Mouse (Mus musculus): Measurements from ENCODE around the gene Btk. TPM values are rescaled to one million over a fixed set of nuclear protein-coding genes. Genes with fewer than 3 reads are reported as not detected.
"Not testable (repeated sequence)": the region's sequence is repeated elsewhere in the genome, so short reads cannot be mapped to it uniquely, and the experiment has no call there.

The Btk gene
- polyA plus RNA-seq, 1 experiment from 2014 or later = 0.94 TPM

GRCm38 (mm10) chrX:134547330-134547729, 36.0 kb downstream of the Btk start:
- 87% methylated on average over 4 of the region's 4 CpGs for WGBS

DNA sequence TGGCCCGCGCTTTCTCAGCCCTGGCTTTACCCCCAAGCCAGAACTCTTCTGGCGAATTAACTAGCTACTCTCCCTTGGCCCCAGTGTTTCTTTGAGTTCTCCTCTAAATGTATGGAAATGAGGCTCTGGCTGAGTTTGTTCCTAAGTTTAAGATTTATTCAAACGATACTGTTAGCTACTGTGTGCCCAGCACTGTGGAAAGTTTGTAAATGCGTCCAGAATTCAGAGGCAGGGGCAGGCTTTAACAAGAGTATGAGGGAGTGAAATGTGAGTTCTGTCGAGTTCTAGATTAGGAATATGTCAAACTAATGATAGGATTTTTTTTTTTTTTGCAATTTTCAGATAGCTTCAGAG, 41.4 kb downstream of the Btk start:
- Histone ChIP-seq H3K9me3 (ENCODE audit: low read length) (no peaks in the 10 kb centered on the region), H3K27me3 (ENCODE audit: insufficient read depth, low read length) (no peaks in the 10 kb centered on the region), H3K27ac (ENCODE audit: low read length) (peak overlapping the region; percentile 87), H3K9ac (replicated peaks; ENCODE audit: low read length) (peak overlapping the region; percentile 70), H3K36me3 (ENCODE audit: insufficient read depth, low read length) (no peaks in the 10 kb centered on the region), H3K4me2 (replicated peaks; ENCODE audit: low read depth, low read length) (peak overlapping the region; percentile 56), H3K4me3 (ENCODE audit: low read length) (peak overlapping the region; percentile 65), H3K4me1 (ENCODE audit: insufficient read depth, low read length) (no peaks in the 10 kb centered on the region)
- WGBS = 31% methylated on average over 6 of the region's 6 CpGs
- ATAC-seq (ENCODE audit: low FRiP score, low TSS enrichment) = no peak; the same call in 1 of the 2 replicates

More at GRCm38 (mm10) chrX:134547330-134547729, 36.0 kb downstream of the Btk start:
- no peak overlapping the region for H3K9ac ChIP-seq (replicated peaks; ENCODE audit: low read length)
- H3K36me3 ChIP-seq (ENCODE audit: insufficient read depth, low read length) = no peaks in the 10 kb centered on the region
- no peak overlapping the region for H3K4me2 ChIP-seq (replicated peaks; ENCODE audit: low read depth, low read length)
- no peaks in the 10 kb centered on the region for H3K9me3 ChIP-seq (ENCODE audit: low read length)
- no peak overlapping the region for H3K27ac ChIP-seq (ENCODE audit: low read length)
- no peak for ATAC-seq (ENCODE audit: low FRiP score, low TSS enrichment)
- H3K4me1 ChIP-seq (ENCODE audit: insufficient read depth, low read length) = no peaks in the 10 kb centered on the region
- no peaks in the 10 kb centered on the region for H3K27me3 ChIP-seq (ENCODE audit: insufficient read depth, low read length)
- H3K4me3 ChIP-seq (ENCODE audit: low read length) = no peak overlapping the region

- Histone ChIP-seq H3K4me3 (ENCODE audit: low read length) (peak within 1 kb of the TSS; percentile 65), H3K9me3 (ENCODE audit: low read length) (no peaks in the 10 kb centered on the region), H3K36me3 (ENCODE audit: insufficient read depth, low read length) (no peaks in the 10 kb centered on the region), H3K4me2 (replicated peaks; ENCODE audit: low read depth, low read length) (peak within 1 kb of the TSS; percentile 56), H3K27me3 (ENCODE audit: insufficient read depth, low read length) (no peaks in the 10 kb centered on the region), H3K9ac (replicated peaks; ENCODE audit: low read length) (peak within 1 kb of the TSS; percentile 70), H3K27ac (ENCODE audit: low read length) (peak within 1 kb of the TSS; percentile 87), H3K4me1 (ENCODE audit: insufficient read depth, low read length) (no peaks in the 10 kb centered on the region)
- peak; percentile 93 for ATAC-seq (ENCODE audit: low FRiP score, low TSS enrichment)
- 14% methylated on average over 52 of the region's 61 CpGs for WGBS
Observed at GRCm38 (mm10) chrX:134541145-134541954, 42.0 kb downstream of the Btk start, which contains the start of gene Timm8a1. Gene Timm8a1, minus strand, starts transcription at chrX:134541865.

DNA sequence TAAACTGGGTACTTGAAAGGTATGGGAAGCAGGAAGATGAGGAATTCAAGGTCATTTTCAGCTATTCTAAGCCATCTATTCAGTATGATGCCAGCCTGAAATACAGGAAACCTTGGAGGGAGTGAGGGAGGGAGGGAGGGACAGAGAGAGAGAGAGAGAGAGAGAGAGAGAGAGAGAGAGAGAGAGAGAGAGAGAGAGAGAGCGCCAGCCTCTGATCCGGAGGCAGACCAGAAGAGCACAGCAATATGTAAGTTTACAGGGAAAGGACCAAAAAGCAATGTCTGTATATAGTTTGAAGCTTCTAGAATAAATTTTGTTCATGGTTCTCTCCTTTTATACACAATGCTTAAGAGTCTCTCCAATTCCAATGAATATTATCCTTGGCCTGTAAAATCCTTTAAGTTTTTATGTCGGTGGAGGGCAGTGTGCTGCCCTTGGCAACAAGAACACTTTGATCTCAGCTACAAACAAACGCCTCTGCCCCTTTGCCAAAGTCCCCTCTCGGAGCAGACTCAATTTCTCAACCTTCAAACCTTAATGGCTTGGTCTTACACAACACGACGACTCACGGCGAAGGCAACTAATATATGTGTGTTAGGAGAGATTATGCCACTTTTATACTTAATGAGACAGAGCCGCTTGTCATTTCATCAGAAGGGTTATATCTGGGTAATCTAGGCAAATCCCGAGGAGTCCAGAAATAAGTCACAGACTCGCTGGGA, 42.8 kb downstream of the Btk start:
- H3K4me3 ChIP-seq (ENCODE audit: low read length) = peak overlapping the region; percentile 65
- peak overlapping the region; percentile 70 for H3K9ac ChIP-seq (replicated peaks; ENCODE audit: low read length)
- H3K36me3 ChIP-seq (ENCODE audit: insufficient read depth, low read length) = no peaks in the 10 kb centered on the region
- peak; percentile 13; the same call in 1 of the 2 replicates for ATAC-seq (ENCODE audit: low FRiP score, low TSS enrichment)
- H3K4me1 ChIP-seq (ENCODE audit: insufficient read depth, low read length) = no peaks in the 10 kb centered on the region
- H3K27me3 ChIP-seq (ENCODE audit: insufficient read depth, low read length) = no peaks in the 10 kb centered on the region
- peak overlapping the region; percentile 18 for H3K27ac ChIP-seq (ENCODE audit: low read length)
- 23% methylated on average over 12 of the region's 12 CpGs for WGBS
- no peaks in the 10 kb centered on the region for H3K9me3 ChIP-seq (ENCODE audit: low read length)
- H3K4me2 ChIP-seq (replicated peaks; ENCODE audit: low read depth, low read length) = peak overlapping the region; percentile 52

DNA sequence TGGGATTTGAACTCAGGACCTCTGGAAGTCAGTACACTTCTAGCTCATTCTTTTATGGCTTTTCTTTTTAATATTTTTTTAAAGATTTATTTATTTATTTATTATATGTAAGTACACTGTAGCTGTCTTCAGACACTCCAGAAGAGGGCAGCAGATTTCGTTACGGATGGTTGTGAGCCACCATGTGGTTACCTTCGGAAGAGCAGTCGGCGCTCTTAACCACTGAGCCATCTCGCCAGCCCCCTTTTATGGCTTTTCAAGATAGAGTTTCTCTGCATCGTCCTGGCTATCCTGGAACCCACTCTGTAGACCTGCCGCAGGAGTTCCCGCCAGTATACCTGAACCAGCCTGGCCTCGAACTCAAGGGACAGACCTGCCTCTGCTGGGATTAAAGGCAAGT, 43.6 kb downstream of the Btk start:
- H3K27me3 ChIP-seq (ENCODE audit: insufficient read depth, low read length); H3K9me3 ChIP-seq (ENCODE audit: low read length); H3K4me1 ChIP-seq (ENCODE audit: insufficient read depth, low read length); H3K27ac ChIP-seq (ENCODE audit: low read length); H3K36me3 ChIP-seq (ENCODE audit: insufficient read depth, low read length); H3K9ac ChIP-seq (replicated peaks; ENCODE audit: low read length); H3K4me3 ChIP-seq (ENCODE audit: low read length); ATAC-seq (ENCODE audit: low FRiP score, low TSS enrichment): not testable (repeated sequence)
- H3K4me2 ChIP-seq (replicated peaks; ENCODE audit: low read depth, low read length) = peak overlapping the region; percentile 52; the same call in 1 of the 2 replicates
- 85% methylated on average over 10 of the region's 10 CpGs for WGBS

DNA sequence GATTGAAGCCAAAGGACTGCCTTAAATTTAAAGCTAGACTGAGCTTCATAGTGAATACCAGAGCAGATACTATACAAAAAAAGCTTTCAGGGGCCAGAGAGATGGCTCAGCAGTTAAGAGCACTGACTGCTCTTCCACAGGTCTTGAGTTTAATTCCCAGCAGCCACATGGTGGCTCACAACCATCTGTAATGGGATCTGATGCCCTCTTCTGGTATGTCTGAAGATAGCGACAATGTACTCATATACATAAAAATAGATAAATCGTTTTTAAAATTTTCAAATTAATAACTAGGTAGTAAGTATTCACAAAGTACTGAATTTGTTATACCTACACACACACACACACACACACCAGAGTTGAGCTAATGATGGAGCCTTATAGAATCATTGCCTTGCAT, 50.0 kb downstream of the Btk start:
- no peak for ATAC-seq (ENCODE audit: low FRiP score, low TSS enrichment)
- no peaks in the 10 kb centered on the region for H3K9me3 ChIP-seq (ENCODE audit: low read length)
- no peak overlapping the region for H3K27ac ChIP-seq (ENCODE audit: low read length)
- no peak overlapping the region for H3K4me3 ChIP-seq (ENCODE audit: low read length)
- H3K4me2 ChIP-seq (replicated peaks; ENCODE audit: low read depth, low read length) = no peak overlapping the region
- H3K9ac ChIP-seq (replicated peaks; ENCODE audit: low read length) = no peak overlapping the region
- H3K36me3 ChIP-seq (ENCODE audit: insufficient read depth, low read length) = no peaks in the 10 kb centered on the region
- H3K4me1 ChIP-seq (ENCODE audit: insufficient read depth, low read length) = no peaks in the 10 kb centered on the region
- 90% methylated on average over 2 of the region's 2 CpGs for WGBS
- H3K27me3 ChIP-seq (ENCODE audit: insufficient read depth, low read length) = no peaks in the 10 kb centered on the region

DNA sequence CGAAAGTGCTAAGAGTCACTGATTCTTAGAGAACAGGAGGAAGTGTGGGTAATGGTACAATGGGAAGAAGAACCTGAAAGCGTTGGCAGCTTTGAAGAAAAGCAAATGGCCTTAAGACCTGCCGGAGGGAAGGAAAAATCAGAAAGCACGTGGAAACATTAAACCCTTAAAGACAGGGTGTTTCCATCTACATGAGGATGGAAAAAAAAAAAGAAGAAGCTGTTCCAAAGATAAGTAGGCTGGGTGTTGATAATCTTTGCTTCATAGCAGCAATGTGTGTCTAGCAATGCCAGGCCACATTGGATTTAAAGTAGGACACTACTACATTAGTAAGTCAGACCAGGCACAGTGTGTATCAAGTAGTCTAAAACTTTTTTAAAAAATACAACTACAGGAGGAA, 58.1 kb downstream of the Btk start:
- H3K36me3 ChIP-seq (ENCODE audit: insufficient read depth, low read length) = no peaks in the 10 kb centered on the region
- H3K4me2 ChIP-seq (replicated peaks; ENCODE audit: low read depth, low read length) = no peak overlapping the region
- H3K4me3 ChIP-seq (ENCODE audit: low read length) = no peak overlapping the region
- no peaks in the 10 kb centered on the region for H3K9me3 ChIP-seq (ENCODE audit: low read length)
- no peak overlapping the region for H3K9ac ChIP-seq (replicated peaks; ENCODE audit: low read length)
- ATAC-seq (ENCODE audit: low FRiP score, low TSS enrichment) = no peak
- no peak overlapping the region for H3K27ac ChIP-seq (ENCODE audit: low read length)
- no peaks in the 10 kb centered on the region for H3K4me1 ChIP-seq (ENCODE audit: insufficient read depth, low read length)
- WGBS = 80% methylated on average over 4 of the region's 4 CpGs
- H3K27me3 ChIP-seq (ENCODE audit: insufficient read depth, low read length) = no peaks in the 10 kb centered on the region; the same call in 1 of the 2 replicates

GRCm38 (mm10) chrX:134523772-134524171, 59.6 kb downstream of the Btk start:
- no peaks in the 10 kb centered on the region for H3K9me3 ChIP-seq (ENCODE audit: low read length)
- no peaks in the 10 kb centered on the region for H3K4me1 ChIP-seq (ENCODE audit: insufficient read depth, low read length)
- no peak overlapping the region for H3K4me2 ChIP-seq (replicated peaks; ENCODE audit: low read depth, low read length)
- H3K27ac ChIP-seq (ENCODE audit: low read length) = no peak overlapping the region
- H3K27me3 ChIP-seq (ENCODE audit: insufficient read depth, low read length) = no peaks in the 10 kb centered on the region; the same call in 1 of the 2 replicates
- 79% methylated on average over 4 of the region's 4 CpGs for WGBS
- H3K9ac ChIP-seq (replicated peaks; ENCODE audit: low read length) = no peak overlapping the region
- no peak overlapping the region for H3K4me3 ChIP-seq (ENCODE audit: low read length)
- ATAC-seq (ENCODE audit: low FRiP score, low TSS enrichment) = no peak
- no peaks in the 10 kb centered on the region for H3K36me3 ChIP-seq (ENCODE audit: insufficient read depth, low read length)

- Histone ChIP-seq H3K4me3 (ENCODE audit: low read length) (no peak overlapping the region), H3K27me3 (ENCODE audit: insufficient read depth, low read length) (no peaks in the 10 kb centered on the region), H3K36me3 (ENCODE audit: insufficient read depth, low read length) (no peaks in the 10 kb centered on the region), H3K9ac (replicated peaks; ENCODE audit: low read length) (no peak overlapping the region), H3K9me3 (ENCODE audit: low read length) (no peaks in the 10 kb centered on the region), H3K4me2 (replicated peaks; ENCODE audit: low read depth, low read length) (no peak overlapping the region), H3K4me1 (ENCODE audit: insufficient read depth, low read length) (no peaks in the 10 kb centered on the region), H3K27ac (ENCODE audit: low read length) (no peak overlapping the region)
- no peak for ATAC-seq (ENCODE audit: low FRiP score, low TSS enrichment)
- WGBS = 56% methylated on average over 2 of the region's 2 CpGs
Observed at GRCm38 (mm10) chrX:134509473-134509872, 73.9 kb downstream of the Btk start.

DNA sequence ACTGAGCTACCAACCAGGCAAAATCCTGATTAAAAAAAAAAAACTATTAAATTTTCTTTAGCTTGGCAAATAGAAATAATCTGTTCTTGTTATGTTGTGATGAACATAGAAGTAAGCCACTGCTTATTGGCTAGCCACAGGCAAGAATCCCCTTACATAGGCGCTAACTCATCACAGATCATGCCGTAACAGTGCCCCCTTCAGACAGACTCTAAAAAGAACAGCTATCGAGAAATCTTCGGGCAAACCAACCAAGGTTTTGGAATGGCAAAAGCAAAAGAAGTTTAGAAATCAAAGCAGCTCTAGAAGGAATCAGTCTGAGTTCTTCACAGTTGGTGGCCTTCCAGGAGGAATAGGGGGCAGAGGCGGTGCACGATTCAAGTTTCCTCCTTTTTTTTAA, 75.4 kb downstream of the Btk start:
- no peaks in the 10 kb centered on the region for H3K4me1 ChIP-seq (ENCODE audit: insufficient read depth, low read length)
- ATAC-seq (ENCODE audit: low FRiP score, low TSS enrichment) = no peak

More for the DNA sequence above, 75.4 kb downstream of the Btk start:
- Histone ChIP-seq H3K4me2 (replicated peaks; ENCODE audit: low read depth, low read length) (no peak overlapping the region), H3K27ac (ENCODE audit: low read length) (no peak overlapping the region), H3K9ac (replicated peaks; ENCODE audit: low read length) (no peak overlapping the region), H3K36me3 (ENCODE audit: insufficient read depth, low read length) (no peaks in the 10 kb centered on the region), H3K27me3 (ENCODE audit: insufficient read depth, low read length) (no peaks in the 10 kb centered on the region; the same call in 1 of the 2 replicates), H3K4me3 (ENCODE audit: low read length) (no peak overlapping the region), H3K9me3 (ENCODE audit: low read length) (no peaks in the 10 kb centered on the region)
- 71% methylated on average over 6 of the region's 6 CpGs for WGBS
